Mouse (Mus musculus) cerebellum, adult 9-11 months (tissue): ENCODE data around the gene Ehd2.

Source experiments
- DNase-seq: peaks from one replicate; pipeline ENCODE4 v3.0.0; 2022

Gene Ehd2

DNA sequence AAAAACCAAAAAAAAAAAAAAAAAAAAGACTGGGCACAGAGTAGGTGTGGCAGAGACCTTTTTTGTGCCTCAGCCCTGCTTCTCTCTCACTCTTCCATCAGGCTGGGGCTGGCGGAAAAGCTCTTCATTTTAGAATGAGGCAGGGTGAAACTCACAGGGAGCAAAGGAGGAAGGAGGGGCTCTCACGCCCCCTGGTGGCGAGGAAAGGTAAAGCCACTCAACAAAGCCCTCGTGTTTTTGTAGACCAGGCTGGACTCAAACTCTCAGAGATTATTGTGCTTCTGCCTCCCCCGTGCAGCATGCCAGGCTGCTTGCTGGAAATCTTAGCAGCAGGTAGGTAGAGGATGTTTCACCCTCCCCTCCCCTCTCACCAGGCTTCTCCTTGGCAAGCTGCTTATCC lies 7.3 kb upstream of the Ehd2 start:
- DNase-seq: peak; percentile 67

DNA sequence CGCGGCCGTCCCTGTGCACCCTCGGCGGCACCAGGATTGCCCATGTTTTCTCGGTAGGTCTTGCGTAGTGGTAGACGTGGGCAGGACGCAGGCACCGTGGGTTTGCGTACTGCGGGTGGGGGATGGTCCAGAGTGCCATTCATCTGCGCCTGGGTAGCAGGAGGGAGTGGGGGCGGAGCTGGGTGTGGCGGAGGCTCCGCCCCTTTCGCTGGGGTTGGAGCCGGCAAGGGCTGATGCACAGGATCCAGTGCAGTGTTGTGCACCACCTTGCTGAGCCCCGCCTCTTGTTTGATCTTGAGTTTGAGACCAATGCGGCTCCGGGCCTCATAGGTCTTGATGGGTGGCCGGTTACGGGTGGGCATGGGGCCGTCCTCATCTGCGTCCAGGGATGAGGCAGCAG lies 4.9 kb upstream of the Ehd2 start:
- DNase-seq: no peak

DNA sequence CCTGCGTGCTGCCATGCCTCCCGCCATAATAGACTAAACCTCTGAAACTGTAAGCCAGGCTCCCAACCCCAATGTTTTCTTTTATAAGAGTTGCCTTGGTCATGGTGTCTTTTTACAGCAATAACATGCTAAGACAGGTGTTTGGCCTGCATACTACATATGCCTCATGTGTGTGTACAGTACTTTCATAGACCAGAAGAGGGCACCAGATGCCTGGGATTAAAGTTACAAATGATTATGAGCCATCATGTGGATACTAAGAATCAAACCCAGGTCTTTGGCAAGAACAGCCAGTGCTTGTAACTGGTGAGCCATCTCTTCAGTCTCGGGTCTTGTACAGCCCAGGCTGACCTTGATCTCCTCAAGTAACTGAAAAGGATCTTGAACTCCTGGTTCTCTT lies 2.3 kb upstream of the Ehd2 start:
- DNase-seq: no peak

DNA sequence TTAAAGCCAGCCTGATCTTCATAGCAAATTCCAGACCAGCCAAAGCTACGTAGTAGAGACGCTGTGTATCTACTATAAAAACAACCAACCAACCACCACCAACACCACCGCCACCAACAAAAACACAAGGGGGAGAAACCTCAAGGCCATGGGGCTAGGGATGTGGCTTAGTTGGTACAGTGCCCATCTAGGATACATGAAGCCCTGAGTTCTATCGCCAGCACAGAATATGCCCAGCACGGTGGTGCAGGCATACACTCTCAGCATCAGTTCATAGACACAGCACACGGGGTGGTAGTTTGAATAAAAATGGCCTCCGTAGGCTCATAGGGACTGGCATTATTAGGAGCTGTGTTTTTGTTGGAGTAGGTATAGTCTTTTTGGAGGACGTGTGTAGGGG lies 955 bp upstream of the Ehd2 start:
- DNase-seq: peak; percentile 14

DNA sequence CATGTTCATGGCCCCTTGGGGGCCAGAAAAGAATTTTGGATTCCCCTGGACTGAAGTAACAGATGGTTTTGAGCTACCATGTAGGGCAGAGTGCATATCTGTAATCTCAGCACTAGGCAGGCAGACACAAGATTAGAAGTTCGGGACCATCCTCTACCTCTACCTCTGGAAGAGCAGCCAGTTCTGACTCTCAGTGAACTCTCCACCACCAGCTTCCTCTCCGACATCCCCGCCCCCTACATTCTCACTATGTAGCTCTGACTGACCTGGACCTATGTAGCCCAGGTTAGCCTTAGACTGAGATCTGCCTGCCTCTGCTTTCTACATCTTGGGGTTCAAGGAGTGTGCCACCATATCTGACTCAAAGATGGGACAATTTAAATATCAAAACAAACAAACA lies 878 bp downstream of the Ehd2 start:
- peak; percentile 14 for DNase-seq

DNA sequence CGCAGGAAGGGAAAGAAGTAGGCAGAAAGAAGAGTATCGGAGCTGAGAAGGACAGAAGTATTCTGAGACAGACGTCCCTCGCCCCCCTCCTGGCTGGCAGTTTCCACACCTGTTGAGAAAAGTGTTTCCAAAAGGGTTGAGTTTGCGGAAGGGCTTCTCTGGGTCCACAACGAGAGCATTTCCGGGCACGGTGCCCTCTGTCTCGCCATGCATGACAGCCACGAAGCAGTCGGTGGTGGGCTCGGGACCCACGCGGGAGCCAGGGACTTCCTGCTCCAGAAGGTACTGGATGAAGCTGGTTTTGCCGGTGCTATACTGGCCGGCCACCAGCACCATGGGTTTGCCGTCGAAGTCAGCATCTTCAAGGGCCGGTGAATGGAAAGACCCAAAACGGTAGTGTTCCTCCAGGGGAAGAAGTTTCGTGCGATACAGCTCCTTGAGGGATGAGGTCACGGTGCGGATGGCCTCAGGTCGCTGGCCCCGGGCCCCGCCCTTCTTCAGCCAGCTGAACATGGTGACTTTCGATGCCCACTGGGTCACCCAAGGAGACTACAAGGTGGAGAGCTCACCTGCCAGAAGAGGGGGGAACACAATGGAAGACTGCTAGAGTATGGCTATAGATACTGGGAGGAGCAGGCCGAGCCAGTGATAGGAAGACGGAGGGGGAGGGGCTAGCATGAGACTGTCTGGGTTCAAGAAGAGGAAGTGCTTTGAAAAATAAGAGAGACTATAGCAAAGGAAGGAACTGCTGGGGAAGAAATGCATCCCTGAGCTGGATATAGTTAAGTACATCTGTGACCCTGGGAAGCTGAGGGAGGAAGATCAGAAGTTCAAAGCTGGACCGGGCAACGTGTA lies 3.3 kb downstream of the Ehd2 start:
- no peak for DNase-seq

DNA sequence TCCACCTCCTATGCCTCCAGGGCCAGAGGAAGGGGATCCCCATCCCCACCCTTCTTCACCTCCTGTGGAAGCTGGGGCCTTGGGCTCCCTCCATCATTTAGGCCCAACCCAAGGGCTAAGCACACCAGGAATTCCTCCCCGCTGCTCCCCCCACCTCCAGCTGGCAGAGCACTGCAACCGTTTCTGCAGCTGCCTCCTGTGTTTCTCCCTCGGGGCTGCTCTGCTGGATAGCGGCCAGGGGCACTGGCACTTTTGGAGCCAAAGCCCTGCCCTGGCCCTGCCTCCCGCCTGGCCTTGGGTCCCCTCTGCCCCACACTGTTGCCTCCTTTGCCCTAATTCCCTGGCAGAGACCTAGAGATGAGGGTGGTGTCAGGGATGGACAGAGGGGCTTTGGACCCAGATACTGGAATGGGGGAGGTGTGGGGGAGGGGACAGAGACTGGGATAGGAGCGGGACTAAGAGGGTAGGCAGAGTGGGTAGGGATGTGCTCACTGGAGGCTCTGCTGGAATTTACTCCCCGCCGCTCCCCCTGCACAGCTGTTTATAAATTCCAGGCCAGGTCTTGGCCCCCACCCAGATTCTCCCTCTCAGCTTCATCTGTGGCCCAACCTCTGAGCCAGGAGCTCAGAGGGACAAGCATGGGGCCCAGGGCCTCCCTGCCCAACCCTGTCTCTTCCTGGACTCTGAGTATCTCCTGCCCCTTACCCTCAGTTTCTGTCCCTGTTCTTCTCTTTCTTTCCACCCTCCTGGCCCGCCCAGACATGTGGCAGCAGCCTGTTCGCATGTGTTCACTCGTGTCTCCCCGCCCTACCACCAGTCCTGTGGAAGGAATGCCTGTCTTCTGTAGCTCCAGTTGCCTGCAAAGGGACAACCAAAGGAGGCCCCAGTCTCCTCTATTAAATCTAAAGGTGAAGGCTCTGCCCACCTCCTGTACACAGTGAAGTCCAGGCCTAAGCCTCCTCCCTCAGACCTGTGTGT lies 4.8 kb downstream of the Ehd2 start:
- DNase-seq: no peak

DNA sequence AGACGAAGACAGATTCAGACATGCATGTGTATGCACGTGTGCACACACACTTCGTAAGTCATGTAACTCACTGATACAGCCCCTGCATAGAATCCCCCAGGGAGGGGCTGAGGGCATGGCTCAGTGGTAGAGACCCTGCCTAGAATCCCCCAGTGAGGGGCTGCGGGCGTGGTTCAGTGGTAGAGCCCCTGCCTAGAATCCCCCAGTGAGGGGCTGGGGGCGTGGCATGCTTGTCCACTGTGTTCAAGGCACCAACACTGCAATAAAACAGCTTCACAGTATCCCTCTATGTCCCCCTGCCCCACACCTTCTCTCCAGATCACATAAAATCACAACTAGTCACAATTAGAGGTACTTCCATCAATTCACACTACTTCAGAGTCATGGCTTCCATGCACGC lies 5.6 kb downstream of the Ehd2 start:
- DNase-seq: no peak

DNA sequence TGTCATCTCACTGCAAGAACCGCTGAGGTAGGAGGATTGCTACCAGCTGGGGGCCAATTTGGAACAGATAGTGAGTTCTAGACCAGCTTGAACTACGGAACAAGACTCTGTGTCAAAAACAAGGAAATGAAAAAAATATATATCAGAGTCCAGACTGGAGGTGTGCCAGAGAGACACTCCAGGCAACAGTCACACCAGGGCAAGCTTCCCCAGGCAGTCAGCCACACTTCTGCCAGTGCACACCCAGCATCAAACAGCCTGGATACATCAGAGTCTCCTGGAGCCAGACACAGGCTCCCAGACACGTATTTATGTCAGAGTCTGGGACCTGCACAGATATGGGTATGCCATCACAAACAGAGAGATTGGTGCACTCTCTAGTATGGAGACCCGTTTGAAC lies 6.1 kb downstream of the Ehd2 start:
- no peak for DNase-seq

DNA sequence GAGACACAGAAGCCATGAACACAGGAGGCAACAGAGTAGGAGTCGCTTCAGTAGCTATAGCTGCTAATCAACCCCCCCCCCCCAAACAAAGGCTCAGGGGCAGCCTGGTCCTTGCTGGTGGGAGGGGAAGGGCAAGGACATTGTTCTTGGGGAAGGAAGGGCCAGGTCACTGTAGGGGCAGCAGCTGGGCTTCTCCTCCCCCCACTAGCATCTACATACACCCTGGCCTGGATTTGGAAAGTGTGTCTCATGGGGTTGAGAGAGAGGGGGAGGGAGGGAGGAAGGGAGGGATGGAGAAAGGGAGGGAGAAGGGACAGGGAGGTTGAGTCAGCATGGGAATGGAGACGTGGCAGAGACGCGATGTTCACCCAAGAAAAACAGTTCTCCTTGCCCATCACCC lies 6.7 kb downstream of the Ehd2 start:
- DNase-seq: no peak

DNA sequence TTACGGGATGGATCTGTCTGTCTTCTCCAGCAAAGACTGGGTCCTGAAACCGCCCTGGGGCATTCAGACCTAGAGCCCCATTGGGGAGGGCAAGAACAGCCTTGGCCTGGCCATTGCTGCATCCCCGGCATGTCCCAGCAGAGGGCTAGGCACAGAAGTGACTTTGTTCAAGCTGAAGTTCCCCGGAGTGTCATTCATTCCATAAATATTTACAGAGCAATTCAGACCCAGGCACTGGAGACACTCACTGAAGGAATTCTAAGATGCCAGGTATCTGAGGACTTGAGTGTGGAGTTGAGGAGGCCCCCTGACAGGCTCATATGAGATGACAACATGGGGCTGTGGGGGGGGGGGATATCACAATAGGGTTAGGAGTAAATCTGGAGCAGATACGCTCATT lies 11.2 kb downstream of the Ehd2 start:
- DNase-seq: no peak

DNA sequence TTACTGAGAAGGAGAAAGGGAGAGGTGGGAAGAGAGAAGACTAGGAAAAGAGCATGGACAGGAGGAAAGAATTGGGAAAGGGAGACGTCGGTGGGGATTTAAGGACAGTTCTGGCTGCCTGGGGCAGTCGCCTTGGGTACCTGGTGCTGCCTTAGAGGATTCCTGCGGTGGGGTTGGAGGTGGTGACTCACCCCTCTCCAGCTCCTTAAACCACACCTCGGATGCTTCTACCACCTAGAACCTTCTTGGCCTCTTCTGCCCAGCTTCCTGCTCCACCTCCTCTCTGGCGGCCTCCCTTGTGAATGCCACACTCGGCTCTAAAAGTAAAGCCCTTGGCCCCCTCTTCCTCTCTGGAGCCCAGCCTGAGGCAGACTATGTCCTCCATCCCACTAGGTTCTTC lies 11.9 kb downstream of the Ehd2 start:
- DNase-seq: no peak

DNA sequence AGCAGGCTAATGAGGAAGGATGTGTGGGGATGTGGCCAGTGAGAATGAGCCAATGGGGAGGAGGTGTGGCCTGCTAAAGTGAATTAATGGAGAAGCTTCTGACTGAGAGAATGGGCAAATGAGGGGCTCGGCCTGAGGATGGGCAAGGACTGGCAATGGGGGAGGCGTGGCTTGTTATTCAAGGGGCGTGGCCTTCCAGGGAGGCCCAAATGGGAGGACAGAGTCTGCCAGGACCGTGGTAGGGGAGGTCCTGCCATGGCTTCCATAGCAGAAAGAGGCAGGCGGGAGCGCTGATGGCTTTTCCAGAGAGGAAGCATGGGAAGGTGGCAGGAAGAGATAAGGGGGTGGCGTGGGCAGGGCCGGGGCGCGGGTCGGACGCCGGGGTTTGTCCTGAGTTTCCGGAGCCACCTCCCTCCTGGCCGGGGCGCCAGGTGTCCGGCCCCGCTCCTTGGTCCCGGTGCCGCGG lies 12.4 kb downstream of the Ehd2 start:
- no peak for DNase-seq

DNA sequence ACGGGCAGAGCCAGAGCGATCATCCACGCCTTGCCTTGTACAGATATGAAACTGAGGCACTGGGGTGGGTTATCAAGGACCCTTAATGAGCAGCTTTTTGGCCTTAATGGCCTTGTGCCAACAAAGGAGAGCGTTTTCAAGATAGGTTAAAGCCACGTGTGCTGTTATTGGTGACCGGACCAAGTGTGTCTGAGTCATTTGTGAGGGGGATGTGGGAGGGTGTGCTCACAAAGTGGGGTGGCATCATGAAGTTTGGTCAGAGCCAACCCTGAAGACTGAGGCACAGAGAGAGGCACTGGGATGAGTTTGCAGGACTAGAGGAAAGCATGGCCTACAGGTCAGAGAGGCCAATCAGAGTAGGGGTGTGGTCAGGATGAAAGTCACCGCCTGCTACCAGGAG lies 12.9 kb downstream of the Ehd2 start:
- no peak for DNase-seq

DNA sequence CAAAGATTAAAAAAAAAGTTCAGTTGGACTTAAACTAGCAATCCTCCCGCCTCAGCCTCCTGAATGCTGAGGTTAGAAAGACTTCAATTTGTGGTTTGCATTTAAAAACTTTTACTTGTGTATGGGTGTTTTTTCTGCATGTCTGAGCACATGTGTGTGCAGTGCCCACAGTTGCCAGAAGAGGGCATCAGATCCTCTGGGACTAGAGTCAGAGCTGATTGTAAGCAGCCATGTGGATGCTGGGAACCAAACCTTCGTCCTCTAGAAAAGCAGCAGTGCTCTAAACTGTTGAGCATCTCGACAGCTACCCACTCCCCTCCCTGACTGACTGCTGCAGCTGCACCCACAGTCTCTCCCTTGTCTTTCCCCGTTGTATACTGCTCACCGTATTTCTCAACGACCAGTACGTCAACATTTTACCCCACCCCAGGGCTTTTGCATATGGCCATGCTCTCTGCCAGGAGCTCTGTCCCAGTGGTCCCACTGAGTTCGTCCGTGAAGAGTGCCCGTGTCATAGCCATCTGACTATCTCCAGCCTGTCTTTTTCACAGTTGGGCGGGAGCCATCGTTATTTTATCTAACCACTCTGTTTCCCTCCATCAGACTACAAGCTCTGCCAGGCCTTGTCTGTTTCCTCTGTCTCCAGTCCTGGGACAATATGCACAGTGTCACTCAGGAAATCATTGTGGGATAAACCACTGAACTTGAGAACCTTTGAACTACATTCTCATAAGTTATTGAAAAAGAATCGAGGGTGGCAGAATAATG lies 13.9 kb downstream of the Ehd2 start:
- no peak for DNase-seq

DNA sequence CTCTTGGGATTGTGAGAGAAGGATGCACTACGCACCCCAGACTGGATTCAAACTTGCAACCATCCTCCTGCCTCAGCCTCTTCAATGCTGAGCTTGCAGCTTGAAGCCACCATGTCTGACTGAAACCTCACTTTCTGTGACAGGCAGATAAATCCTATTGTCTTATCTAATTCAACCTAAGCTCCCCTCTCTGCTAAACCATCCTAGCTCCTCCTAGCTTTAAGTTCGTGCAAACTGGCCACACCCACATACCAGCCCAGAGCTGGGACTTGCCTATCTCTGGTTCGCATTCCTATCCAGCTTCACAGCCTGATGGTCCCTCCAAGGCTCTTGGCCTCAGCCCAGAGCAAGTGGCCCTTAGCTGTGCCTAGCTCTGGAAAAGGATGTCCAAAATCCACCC lies 15.0 kb downstream of the Ehd2 start:
- DNase-seq: no peak

DNA sequence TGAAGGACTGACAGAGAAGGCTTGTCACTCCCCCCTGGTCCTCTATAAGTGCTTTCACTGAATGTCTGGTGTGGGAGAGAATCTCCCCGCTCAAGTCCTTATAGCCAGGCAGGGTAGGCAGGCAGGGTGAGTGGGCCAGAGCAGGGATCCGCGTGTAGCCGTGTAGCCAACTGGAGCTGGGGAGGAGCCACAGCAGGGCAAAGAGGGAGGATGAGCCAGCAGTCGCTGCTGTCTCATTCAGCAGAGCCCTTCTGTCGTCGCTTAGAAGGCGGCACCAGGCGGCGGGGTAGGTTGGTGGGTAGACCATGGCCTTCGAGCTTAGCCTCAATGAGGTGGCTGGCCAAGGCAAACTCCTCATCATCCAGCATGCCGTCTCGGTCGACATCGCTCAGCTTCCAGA lies 17.4 kb downstream of the Ehd2 start:
- DNase-seq: no peak

DNA sequence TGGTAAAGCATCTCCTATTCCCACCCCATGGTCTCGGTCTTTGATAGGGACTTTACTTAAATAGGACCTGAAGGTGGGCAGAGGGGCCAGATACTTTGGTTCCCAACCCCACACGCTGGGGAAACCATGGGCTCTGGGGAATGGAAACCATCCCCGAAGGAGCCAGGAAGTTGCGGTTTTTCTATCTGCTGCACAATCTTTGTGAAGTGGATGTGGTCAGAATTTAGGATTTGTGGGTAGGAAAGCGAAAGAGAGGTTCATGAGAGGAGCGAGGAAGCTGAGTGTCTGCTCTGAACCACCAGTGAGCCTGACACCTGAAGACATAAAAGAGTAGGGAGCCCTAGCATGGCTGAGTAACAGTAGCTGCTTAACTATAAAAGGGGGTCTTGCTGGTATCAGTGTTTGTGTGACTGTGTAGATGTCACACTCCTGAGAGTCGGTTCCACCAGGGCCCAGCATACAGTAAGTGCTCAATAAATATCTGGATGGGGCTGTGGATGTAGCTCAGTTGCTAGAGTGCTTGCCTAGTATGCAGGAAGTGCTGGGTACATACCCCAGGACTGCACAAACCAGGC lies 18.1 kb downstream of the Ehd2 start:
- DNase-seq: no peak

DNA sequence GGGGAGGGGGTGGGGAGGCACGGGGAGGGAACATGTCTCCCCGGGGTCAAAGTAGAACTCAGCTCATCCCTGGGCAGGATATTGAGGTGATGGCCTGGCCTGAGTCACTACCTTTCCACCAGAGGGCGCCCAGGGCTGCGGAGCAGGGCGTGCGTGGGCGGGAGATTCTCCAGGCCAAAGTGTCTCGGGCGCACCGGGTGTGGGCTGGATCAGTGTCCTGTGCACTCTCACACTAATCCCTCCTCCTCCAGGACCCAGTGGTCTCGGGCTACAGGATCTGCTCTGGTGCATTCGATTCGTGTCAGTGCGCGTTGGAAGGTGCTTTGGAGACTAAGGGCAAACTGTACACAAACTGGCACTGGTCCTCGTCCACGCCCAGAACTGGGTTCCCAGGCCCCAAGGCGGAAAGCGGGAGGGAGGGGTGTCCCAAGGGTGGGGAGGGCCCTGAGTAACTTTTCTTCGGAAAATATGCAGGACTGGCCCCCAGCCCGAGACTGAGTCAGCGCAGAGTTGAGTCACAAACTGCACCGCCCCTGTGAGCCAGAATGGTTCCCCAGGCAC lies 18.9 kb downstream of the Ehd2 start:
- DNase-seq: peak; percentile 85

DNA sequence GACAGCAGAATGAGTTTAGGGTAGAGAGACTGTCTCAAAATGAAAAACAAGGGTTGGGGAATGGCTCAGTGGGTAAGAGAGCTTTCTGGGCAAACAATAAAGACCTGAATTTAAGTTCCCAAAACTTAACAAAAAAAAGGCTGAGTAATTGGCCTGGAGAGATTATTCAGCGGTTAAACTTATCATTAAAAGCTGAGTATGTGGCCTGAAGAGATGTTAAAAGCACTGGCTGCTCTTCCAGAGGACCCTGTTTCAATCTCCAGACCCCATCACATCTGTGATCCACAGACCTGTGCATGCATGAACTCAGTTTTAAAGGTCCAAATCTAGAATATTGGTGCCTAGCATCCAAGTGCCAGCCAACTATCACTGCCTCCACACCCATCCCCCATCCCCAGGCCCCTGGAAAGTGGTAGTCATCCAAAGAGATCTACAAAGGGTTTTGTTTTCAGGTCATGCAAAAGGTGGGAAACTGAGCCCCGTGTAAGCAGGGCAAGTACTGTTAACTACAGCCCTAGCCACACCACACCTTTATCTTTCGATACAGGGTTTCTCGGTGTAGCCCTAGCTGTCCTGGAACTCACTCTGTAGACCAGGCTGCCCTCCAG lies 19.6 kb downstream of the Ehd2 start:
- DNase-seq: no peak

DNA sequence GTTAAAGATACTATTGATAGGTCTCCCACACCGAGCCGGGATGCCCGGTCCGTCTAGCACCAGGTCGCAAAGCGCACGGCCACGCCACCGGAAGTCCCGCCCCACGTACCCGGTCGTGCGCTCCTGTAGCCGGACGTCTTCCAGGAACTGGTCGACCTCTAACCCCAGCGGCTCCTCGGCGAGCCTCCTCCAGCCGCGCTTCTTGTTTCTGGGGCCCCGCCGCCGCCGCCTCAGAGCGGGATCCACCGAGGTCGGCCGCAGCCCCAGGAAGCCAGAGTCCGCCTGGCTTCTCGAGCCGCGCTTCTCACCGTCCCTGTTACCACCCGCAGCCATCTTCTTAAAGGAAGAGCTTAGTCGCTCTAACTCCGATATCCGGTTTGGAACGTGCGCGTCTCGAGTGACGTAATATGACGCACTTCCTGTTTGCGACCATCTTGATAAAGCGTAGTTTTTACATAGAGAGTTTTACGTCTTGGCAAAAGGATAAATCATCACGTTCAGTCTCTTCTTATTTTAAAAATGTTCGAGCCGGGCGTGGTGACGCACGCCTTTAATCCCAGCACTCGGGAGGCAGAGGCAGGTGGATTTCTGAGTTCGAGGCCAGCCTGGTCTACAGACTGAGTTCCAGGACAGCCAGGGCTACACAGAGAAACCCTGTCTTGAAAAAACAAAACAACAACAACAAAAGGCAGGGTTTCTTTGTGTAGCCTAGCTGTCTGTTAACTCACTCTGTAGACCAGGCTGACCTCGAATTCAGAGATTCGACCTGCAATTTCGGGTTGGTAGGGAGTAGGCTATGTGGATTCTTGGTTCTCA lies 21.4 kb downstream of the Ehd2 start, which contains the start of gene Nop53:
Gene Nop53 (minus strand): TSS at position 354 of the 816 bp plus-strand sequence.
- peak; percentile 96 for DNase-seq
